Mouse (Mus musculus) heart, postnatal 10 days (tissue): ENCODE results near the gene Neurod2. TPM values are rescaled to one million over a fixed set of nuclear protein-coding genes. Genes with fewer than 3 reads are reported as not detected.

Experiments
- DNase-seq, 2 experiments: peaks; one replicate each; pipeline ENCODE4 v3.0.0; 2021
- intact Hi-C: fragments of 180-260 bp; cut with DNase I; formaldehyde crosslinking; loops from one replicate; pipeline ENCODE4 v1.15.1; 2025
- total RNA-seq, 2 experiments: library from RNA; stranded (reverse); gene quantifications; 2 replicates each; pipeline ENCODE4 v1.2.3; 2021

The Neurod2 gene
- total RNA-seq, 2 experiments from 2014 or later: not detected

GRCm38 (mm10) chr11:98355732-98356299, 26.4 kb upstream of the Neurod2 start:
- peak; percentile 65 to 75 for DNase-seq
- intact Hi-C loops: no loop called here

- DNase-seq: no peak
- intact Hi-C loops: no loop called here
These were observed 25.0 kb upstream of the Neurod2 start for GRCm38 (mm10) chr11:98354445-98354844.

GRCm38 (mm10) chr11:98353651-98354211, 24.3 kb upstream of the Neurod2 start:
- no peak for DNase-seq
- intact Hi-C loops: no loop called here

GRCm38 (mm10) chr11:98352272-98352990, 23.0 kb upstream of the Neurod2 start:
- DNase-seq: no peak
- intact Hi-C loops: no loop called here

GRCm38 (mm10) chr11:98349308-98349707, 19.9 kb upstream of the Neurod2 start:
- intact Hi-C loops: no loop called here
- DNase-seq: no peak

GRCm38 (mm10) chr11:98348083-98348961, 18.9 kb upstream of the Neurod2 start, which contains the start of gene Ppp1r1b:
Gene Ppp1r1b, plus strand, starts transcription at chr11:98348404.
- peak; percentile 69 to 74 for DNase-seq
- intact Hi-C loops: no loop called here

- intact Hi-C loops: no loop called here
- DNase-seq: no peak
These were observed 18.1 kb upstream of the Neurod2 start for GRCm38 (mm10) chr11:98347385-98348082.

- intact Hi-C loops: no loop called here
- no peak for DNase-seq
These were observed 16.7 kb upstream of the Neurod2 start for GRCm38 (mm10) chr11:98346168-98346567.

- intact Hi-C loops: no loop called here
- DNase-seq: peak; percentile 86 to 88
These were observed 15.8 kb upstream of the Neurod2 start for GRCm38 (mm10) chr11:98345253-98345652.

GRCm38 (mm10) chr11:98342000-98342945, 12.8 kb upstream of the Neurod2 start:
- DNase-seq: peak; percentile 95 to 99
- intact Hi-C loops: loop anchor here (1.0 to 5.0 kb wide), 5 partner anchors 47 to 255 kb away; partner anchors contain the start of genes Lrrc3c and Mien1

GRCm38 (mm10) chr11:98341174-98341573, 11.7 kb upstream of the Neurod2 start:
- intact Hi-C loops: loop anchor here (5.0 kb wide), 2 partner anchors 96 to 256 kb away; partner anchors contain the start of genes Lrrc3c and Mien1
- no peak for DNase-seq

GRCm38 (mm10) chr11:98340597-98340996, 11.1 kb upstream of the Neurod2 start:
- intact Hi-C loops: loop anchor here (5.0 kb wide), 2 partner anchors 97 to 257 kb away; partner anchors contain the start of genes Lrrc3c and Mien1

GRCm38 (mm10) chr11:98339679-98340287, 10.3 kb upstream of the Neurod2 start:
- intact Hi-C loops: loop anchor here (5.0 kb wide), 2 partner anchors 98 to 258 kb away; partner anchors contain the start of genes Lrrc3c and Mien1

More at GRCm38 (mm10) chr11:98340597-98340996, 11.1 kb upstream of the Neurod2 start:
- DNase-seq: no peak

GRCm38 (mm10) chr11:98339071-98339501, 9.6 kb upstream of the Neurod2 start:
- intact Hi-C loops: no loop called here

More at GRCm38 (mm10) chr11:98339679-98340287, 10.3 kb upstream of the Neurod2 start:
- DNase-seq: no peak

GRCm38 (mm10) chr11:98338507-98338961, 9.1 kb upstream of the Neurod2 start:
- intact Hi-C loops: no loop called here

More at GRCm38 (mm10) chr11:98339071-98339501, 9.6 kb upstream of the Neurod2 start:
- DNase-seq: no peak

GRCm38 (mm10) chr11:98336245-98337107, 7.0 kb upstream of the Neurod2 start:
- DNase-seq: no peak
- intact Hi-C loops: no loop called here

More at GRCm38 (mm10) chr11:98338507-98338961, 9.1 kb upstream of the Neurod2 start:
- DNase-seq: peak; percentile 49 to 54

GRCm38 (mm10) chr11:98335250-98335649, 5.8 kb upstream of the Neurod2 start:
- no peak for DNase-seq
- intact Hi-C loops: no loop called here
